Mouse (Mus musculus) adrenal gland, postnatal 25 days (tissue): Measurements from ENCODE around the gene Syt12. TPM values are rescaled to one million over a fixed set of nuclear protein-coding genes. Genes with fewer than 3 reads are reported as not detected.
"Not testable (repeated sequence)": the region's sequence is repeated elsewhere in the genome, so short reads cannot be mapped to it uniquely, and the experiment has no call there.

Experiments used
- DNase-seq: peaks from one replicate; pipeline ENCODE4 v3.0.0; 2021; ENCODE audit warnings: mixed read lengths
- total RNA-seq: library from RNA; stranded (reverse); gene quantifications from 2 replicates; pipeline ENCODE4 v1.2.3, GENCODE M21; 2021

The Syt12 gene
- total RNA-seq, 1 experiment from 2014 or later = 62.2 TPM

DNA sequence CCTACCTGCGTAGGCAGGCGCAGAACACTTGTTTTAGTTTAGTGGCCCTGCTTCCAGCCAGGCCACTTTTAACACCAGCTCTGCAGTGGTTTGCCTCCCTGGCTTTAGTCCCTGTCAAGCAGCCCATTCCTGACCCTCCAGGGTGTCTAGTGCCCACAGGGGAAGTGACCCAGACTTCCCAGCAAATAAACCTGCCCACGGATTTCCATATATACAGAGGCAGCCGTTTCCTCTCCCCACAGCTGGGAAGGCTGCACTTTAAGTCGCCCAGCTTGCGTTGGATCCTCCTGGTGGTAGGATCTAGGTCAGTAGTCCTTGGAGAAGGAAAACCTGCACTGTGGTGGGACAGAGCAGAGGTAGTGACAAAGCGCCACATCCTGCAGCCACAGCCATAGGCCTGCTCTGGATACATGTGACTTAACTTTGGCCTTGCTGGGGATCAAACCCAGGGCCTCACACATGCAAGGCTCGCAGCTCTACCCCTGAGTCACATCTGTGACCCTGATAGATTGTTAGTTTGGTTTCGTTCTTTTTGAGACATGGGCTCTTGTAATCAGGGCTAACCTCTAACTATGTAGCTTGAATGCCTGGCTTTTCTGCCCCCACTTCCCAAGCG, 13.9 kb upstream of the Syt12 start:
- no peak for DNase-seq

DNA sequence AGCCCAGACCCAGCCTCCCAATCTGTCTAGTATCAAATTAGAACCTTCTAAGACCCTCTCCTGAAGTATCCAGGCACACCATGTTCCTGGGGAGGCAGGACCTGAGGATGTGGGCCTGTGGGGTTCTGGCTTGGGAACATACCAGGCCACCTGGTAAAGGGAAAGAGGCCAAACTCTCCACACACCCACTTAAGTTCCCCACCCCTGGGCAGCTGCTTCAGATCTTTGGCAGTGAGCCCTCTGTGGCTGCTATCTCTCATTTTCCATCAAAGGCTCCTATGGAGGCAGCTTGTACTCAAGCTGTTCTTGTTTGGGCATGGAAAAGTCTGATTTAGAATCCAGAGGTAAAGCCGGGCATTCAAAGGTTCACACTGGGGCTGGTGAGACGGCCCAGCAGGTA, 10.6 kb upstream of the Syt12 start:
- no peak for DNase-seq

DNA sequence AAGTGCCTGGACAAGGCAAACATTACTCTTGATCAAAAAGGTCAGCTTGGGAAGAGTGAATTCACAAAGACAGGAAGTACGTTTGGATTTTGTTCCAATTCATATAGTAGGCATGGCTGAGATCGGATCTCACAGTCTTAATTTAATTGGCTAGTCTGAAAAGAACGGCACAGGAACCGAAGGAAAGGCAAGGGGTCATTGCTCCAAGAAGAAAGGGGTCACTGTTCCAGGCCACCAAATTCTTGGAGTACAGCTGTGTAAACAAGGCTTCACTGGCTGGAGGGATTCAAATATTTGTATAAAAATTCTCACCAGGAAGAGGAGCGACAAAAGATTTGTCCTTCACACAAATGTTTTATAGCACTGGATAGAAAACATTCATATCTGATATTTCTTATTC, 7.8 kb upstream of the Syt12 start:
- no peak for DNase-seq

DNA sequence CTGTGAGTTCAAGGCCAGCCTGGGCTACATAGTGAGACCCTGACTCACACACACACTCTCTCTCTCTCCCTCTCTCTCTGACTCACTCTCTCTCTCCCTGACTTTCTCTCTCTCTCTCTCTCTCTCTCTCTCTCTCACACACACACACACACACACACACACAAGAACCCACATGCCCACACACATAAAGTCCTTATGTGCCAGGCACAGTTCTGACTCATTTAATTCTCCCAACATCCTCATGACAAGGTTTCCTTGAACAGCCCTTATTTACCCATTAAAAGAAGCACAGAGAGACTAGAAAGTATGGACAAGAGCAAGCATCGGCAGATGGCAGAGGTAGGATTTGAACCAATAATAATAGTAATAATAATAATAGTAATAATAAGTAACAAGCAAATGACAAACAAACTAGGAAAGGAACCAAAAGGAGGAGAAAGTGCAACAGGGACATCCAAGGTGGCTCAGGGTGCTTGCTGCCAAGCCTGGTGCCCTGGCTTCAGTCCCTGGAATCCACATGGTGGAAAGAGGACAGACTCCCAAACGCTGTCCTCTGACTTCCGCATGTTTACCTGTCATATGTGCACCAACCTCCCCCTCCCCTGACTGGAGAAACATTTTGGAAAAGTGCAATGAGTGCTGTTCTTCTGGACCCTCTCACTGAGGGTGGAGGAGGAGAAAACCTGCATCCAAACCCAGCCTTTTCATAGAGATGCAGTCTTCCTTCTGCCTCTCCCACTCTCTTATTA, 5.0 kb upstream of the Syt12 start:
- DNase-seq = no peak

DNA sequence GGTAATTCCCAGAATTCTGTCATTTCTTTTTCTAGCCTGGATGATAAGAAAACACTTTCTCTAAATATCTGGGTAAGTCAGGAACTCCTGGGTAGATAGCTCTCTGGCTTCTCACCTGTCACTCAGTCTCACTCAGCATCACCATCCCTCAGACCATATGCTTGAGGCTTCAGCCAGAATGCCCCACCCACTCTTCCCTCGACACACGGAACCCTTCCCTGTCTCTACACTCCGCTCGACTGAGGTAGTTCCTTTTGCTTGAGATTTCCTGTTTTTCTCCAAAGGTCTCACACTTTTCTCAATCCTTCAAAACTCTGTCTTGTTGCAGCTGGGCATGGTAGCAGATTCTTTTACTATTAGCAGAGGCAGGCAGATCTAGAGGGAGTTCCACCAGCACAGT, 4.1 kb upstream of the Syt12 start:
- no peak for DNase-seq

DNA sequence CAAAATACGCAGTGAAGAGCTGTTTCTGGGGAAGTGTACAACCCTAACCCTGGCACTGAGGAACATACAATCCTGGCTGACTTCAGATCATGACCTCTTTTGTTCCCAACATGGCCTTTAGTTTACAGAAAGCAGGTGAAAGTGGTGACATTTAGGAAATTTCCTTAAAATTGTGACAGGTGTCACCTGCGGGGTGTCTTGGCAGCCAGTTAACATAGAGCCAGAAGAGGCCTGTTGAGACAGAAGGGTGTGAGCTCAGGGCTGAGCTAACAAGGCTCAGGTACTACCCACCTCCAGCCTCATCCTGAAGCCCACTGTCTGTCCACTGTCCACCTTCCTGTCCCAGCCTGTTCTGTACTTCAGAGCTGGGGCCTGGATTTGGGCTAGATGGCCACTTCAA, 2.8 kb upstream of the Syt12 start:
- DNase-seq = no peak

DNA sequence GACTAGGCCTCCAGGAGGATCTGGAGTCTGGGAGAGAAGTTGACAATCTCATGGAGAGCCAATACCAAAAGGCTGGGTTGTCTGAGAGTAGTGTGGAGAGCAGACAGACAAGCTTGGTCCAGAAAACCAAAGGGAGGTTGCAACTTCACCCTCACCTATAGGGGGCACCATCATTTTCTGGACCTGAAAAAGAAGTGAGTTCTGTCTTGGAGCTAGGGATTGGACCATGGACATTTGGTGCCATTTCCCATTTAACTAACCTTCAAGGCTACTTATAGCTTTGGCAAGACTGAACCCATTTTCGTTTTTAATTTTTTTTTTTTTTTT, 906 bp upstream of the Syt12 start:
- DNase-seq = no peak

DNA sequence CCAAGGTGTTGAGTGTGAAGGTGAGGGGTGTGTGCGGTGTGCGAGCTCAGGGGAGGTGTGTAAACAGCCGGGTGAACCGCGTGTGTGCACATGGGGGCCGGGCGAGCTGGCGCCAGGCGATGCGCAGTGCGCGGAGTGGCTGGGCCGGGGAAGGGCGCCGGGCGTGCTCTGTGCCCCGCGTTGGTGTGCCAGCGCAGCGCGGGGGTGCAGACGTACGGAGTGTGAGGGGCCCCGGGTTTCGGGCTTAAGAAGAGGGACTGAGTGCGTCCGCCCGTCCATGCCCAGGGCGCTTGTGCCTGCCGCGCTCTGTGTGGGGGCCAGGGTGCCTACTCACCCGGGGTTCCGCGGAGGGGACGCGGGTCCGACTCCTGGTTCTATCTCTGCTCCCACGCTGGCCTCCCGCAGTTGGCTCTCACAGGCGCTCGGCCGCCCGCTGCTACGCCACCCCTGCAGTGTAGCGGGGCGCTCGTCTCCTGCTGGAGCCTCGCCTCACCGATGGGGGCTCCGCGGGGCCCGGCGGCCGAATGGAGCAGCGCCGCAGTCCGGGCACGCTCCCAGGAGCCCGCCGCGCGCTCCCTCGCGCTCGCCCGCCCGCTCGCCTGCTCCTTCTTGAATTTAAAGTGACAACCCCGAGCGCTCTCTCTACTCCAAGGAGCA, 518 bp downstream of the Syt12 start:
- DNase-seq = peak; percentile 68

DNA sequence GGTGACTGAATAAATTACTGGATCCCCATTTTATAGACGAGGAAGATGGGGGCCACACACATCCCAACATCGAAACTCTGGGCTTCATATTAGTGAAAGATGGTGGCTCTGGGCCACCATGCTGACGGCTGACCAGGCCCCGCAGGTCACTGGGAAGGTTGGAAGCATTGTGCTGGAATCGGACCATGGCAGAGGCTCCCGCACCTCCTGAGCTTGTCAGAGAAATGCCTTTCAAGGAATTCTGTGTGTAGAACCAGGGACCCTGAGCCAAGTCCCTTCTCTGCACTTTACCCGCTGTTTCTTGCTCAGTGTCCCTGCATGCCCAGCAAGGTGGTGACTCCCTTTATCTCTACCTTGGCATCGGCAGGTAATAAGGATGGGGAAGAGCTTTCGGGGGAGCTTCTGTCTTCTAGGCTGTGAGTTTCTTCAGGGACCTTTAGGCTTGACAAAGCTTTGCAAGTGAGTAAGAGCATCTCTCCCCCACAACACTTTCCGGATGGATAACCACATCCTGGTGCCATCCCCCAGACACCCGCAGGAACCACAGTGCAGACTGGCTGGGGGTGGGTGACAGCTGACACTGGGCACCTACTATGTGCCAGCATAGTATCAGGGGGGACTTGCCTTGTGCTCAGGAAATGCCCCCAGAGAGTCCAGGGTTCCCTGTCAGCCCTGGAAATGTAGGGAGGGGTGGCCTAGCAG, 1.9 kb downstream of the Syt12 start:
- no peak for DNase-seq

DNA sequence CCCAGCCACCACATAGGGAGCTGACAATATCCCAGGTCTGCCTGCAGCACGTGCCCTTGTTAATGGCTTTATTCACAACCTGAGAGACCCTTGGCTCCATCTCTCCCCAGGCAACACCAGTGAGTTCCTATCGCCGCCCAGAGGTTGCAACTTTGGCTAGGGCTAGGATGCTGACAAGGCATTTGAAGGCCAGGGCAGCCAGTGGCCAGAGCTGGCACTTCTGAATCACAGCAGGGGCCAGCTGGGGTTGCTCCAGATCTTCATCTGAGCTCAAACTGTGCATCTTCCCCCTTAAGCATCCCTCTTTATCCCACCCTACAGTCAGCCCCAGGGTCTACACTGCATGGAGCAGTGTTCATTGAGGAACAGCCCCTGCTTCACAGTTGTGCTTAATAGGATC, 2.5 kb downstream of the Syt12 start:
- DNase-seq = no peak

DNA sequence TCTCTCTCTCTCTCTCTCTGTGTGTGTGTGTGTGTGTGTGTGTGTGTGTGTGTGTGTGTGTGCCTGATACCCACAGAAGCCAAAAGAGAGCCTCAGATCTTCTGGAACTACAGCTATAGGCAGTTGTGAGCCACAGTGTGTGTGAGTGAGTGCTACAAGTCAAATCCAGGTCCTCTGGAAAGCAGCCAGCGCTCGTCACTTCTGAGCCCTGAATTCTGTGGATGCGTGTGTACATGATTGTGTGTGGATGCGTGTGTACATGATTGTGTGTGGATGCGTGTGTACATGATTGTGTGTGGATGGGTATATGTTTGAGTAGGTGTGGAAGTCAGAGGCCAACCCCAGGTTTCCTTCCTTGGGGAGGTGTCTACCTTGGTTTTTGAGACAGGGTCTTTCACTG, 3.7 kb downstream of the Syt12 start:
- no peak for DNase-seq

DNA sequence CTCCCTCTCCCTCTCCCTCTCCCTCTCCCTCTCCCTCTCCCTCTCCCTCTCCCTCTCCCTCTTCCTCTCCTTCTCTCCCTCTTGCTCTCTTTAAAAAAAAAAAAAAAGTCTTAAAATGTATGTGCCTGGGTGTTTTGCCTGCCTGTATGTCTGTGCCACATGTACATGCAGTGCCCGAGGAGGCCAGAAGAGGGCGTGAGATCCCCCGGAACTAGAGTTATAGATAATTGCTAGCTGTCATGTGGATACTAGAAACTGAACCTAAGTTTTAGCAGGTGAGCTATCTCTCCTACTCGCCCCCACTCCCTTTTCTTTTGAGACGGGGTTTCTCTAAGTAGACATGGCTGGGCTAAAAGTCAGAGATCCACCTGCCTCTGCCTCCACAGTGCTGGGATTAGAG, 8.9 kb downstream of the Syt12 start:
- DNase-seq = peak; percentile 53

DNA sequence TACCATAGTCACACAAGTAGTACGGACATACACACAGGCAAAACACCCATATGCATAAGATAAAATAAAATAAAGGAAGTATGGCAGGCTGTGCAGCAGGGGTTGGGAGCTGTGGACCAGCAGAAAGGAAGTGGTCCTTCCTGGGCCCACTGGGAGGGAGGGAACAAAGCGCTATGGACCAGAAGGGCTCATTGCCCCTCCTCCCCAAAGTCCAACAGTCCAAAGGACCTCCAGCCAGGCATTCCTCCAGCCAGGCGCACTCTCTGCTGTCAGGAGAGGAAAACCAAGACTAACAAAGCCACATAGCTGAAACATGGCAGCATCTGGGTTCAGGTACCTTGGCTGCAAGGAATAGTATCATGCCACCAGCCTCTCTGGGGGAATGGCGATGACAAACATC, 12.6 kb downstream of the Syt12 start:
- no peak for DNase-seq

DNA sequence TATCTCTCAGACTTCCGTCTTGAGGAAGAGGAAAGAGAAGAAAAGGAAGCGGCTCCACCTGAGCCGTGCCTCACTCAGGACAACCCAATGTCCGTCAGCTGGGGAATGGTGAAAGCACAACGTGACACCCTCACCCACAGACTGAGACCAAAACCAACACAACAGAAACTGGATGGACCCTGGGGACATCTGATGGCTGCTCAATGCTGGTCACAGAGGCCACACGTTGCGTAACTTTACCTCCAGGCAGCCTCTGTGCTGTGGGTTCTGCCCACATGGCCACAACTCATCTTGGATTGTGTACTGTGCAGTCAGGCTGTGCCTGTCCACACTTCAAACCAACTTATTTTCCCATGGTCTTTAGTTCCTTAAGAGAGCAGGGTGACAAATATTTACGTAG, 15.3 kb downstream of the Syt12 start:
- no peak for DNase-seq

DNA sequence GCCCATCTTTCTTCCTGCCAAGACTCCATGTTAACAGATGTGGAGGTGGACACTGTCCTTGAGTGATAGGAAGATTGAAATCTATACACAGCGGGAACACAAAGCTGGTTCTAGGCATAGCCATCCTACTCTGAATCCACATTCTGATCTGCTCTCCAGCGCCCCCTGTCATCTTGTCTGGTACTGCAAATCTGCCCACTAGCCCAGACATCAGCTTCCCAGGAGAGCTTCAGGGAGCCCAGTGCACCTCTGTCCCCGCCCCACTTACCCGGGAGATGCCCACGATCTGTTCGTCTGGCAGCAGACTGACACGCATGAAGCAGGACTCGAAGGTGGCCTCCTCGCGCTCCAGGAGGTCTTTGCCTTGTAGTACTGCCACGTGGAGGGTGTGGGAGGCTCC, 21.0 kb downstream of the Syt12 start:
- peak; percentile 69 for DNase-seq

DNA sequence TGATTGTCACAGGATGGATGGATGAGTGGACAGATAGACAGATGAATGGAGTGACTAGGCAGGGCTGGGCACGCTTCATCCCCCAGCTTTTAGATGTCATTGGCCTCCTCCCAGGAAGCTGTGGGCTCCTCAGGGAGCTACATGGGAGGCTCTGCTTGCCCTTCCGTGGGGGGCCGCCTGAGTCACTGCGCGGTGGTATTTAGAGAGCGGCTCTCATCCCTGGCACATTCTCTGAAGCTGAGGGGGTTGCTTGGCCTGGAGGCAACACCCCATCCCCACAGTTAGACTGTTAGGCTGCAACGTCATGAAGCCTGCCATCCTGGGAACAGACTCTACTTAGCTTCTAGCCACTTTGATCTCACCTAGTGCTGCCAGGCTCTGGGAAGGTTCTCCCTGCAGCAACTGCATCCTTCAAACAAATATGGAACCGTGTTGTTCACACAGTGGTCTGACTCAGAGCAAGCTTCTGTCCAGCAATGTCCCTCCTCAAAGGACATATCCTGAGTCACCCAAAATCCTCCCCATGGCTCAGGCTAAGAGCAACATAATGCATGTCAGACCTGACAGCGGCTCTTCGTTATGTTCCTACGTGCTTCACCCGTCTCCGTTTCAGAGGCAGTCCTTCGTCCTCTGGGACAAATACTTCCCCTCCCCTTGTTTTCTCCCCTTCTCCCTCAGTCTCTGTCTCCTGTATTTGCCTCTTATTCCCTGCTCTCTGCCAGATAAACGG, 22.0 kb downstream of the Syt12 start:
- peak; percentile 32 for DNase-seq

DNA sequence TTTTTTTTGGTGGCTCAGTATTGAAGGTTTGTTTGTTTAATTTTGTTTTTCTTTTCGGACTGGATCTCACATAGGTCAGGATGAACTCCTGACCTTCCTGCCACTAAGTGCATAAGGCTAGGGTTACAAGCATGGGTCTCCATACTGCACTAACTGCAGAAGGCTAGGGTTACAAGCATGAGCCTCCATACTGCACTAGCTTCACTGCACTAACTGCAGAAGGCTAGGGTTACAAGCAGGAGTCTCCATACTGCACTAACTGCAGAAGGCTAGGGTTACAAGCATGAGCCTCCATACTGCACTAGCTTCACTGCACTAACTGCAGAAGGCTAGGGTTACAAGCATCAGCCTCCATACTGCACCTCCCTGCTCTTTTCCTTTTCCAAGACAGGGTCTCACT, 23.2 kb downstream of the Syt12 start:
- DNase-seq = not testable (repeated sequence)

DNA sequence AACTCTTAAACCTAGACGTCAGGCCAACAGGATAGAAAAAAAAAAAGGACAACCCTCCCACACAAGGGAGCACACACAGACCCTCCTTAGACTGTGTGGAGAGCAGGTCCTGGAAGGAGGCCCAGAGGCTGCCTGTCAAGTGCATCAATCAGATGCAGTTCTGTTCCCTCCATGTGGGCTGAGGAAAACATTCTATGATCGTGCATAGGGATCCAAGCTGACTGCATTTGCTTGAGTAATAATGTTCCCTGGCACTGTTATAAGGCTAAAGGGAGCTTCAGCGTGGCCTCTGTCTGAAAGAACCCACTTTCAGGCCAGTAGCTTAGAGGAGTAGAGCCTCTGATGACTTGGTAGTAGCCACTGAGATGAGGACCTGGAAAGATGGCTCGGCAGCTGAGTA, 24.7 kb downstream of the Syt12 start:
- DNase-seq = no peak

DNA sequence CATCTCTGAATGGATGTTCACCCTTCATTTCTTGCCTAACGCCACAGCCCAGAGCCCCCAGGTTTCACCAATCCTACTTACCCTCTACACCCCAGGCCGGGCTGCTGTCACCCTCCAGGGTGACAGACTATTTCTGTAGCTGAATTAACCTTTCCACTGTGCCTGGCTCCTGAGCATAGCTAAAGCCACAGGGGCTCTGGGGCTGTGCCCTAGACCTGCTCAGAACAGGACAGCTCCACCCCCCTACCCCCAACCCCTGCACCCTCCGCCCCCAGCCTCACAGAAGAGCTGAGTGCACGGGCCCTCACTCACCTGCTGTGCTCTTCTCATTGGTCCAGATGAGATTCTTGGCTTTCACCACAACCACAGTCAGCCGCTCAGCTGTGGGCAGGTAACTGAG, 25.3 kb downstream of the Syt12 start:
- no peak for DNase-seq

DNA sequence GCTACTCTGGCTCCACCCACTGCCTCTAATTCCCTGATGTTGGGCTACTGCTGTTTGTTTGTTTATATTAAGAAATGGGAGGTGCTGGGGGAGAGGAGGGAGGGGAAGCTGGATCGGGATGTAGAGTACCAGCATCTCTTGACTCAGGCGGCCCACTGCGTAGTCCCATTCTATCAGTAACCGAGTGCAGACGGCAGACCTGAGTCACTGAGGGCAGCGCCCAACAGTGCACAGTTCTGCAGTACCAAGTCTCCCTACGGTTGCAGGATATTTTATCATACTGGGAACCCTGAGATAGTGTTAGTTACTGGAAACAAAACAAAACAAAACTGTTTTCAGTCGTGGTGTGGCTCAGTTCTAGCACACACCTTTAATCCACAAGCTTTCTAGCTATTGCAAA, 26.1 kb downstream of the Syt12 start:
- DNase-seq = no peak

DNA sequence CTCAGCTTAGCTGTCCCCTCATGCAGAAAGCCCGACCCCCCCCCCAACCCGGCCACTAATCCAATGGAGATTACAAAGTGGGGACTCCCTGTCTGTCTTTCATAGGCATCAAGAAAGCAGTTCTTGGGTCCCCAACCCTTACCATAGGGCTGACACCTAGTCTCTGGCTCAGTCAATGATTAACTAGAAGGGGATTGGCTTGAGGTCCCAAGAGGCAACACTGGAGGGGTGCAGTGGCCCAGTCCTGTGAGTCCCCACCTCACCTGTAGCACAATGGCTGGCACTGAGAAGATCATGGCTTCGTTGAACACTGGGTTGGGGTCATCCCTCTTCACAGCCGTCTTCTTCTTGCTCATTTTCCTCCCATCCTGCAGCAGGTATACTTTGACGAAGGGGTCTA, 26.6 kb downstream of the Syt12 start:
- no peak for DNase-seq

DNA sequence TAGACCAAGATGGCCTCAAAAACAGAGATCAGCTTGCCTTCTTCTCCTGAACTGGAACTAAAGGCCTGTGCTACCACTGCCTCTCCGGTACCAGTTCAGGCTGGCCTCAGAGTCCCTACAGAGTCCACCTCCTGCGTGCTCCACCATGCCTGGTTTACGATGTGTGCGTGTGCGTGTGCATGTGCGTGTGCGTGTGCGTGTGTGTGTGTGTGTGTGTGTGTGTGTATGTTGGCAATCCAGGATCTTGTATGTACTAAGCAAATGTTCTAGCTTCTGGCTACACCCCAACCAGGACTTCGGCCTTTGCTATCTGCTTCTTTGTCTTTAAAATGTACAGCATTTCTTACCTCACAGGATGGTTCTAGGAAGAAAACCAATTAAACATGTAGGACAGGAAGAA, 28.0 kb downstream of the Syt12 start:
- no peak for DNase-seq

DNA sequence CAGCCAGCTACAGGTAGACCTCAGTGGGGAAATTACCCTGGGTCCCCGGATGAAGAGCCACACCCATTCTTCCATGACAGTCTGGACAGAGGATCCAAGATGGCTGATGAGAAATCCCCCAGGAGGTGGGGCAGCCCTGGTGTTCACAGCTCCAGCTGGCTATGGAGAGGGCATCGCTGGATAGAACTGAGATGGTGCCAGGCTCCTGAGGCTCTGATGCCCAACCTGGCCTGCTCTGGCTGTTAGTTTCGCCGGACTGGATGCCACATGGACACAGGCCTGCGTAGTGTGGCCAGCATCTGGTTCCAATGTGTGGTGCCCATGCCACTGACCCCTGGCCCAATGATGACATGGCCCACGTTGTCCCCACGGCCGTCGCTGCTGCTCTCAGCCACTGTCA, 29.8 kb downstream of the Syt12 start:
- DNase-seq = no peak
